Mouse (Mus musculus): ENCODE measurements around the gene Notch1. TPM values are rescaled to one million over a fixed set of nuclear protein-coding genes. Genes with fewer than 3 reads are reported as not detected.

Gene Notch1
- total RNA-seq, 2 experiments from 2014 or later = 23.8 to 23.9 TPM

DNA sequence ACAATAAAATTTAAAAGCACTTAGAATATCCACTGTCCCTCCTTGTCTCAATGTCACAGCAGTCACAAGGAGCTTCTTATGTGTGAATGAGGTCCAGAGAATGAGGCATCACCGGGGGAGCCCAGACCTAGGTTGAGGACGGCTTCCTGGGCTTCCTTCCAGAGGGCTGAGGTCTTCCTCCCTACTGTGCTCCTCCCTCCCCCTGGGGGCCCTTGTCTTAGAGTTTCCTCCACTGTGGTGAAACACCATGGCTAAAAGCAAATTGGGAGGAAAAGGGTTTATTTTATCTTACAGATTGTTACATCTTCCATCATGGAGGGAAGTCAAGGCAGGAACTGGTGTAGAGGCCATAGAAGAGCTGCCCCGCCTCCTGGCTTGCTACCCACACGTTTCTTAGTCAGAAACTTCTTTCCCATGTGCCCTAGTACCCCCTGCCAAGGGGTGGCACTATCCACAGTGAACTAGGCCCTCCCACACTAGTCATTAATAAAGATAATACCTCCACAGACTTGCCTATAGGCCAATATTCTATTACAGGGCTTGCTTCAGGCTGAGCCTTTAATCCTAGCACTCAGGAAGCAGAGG is 12.8 kb upstream of the Notch1 start:
- DNase-seq (ENCODE audit: extremely low spot score in 1 of 2, low spot score in 2 of 2) = no peak
- no peak overlapping the region for H3K4me3 ChIP-seq
- TF ChIP-seq CTCF (IDR thresholded peaks at IDR 0.05) = no peak
- H3K27ac ChIP-seq = no peak overlapping the region
- intact Hi-C loops (cut with DNase I) = no loop called here

DNA sequence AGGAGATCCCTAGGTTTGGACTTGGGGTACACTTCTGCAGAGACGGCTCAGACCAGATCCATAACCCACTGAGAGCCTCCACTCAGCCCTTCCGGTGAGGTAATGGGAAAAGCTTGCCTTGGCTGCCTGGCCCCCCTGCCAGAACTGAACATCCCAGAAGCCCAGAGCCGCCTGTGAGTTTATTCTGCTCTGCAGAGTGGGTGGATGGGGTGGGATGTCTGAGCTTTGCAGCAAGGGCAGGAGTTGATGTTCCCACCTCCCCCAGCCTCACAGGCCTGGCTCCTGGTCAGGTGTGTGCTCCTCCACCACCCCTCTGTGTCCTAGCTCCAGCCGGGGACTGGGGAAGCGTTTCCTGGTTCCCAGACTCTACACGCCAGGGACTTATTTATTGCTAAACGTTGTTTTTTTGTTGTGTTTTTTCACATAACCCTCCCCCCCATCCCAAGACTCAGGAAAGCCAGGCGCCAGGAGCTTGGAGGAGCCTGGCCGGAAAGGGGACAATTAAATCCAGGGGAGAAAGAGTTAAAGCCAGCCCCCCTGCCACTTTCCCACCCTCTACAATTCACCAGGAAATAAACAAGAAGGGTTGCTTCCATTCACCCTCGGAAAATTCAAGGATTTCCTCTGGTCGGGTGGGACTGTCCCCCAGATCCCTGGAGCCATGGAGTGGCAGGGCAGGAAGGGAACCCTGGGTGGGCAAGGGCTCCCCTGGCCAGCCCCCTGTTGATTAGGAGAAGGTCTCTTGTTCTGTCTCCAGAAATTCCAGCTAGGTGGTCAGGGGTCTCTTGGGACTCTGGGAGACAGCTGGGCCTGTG is 10.2 kb upstream of the Notch1 start:
- Histone ChIP-seq H3K4me3 (no peak overlapping the region), H3K27ac (no peak overlapping the region)
- intact Hi-C loops (cut with DNase I) = no loop called here
- no peak for TF ChIP-seq CTCF (IDR thresholded peaks at IDR 0.05)
- no peak for DNase-seq (ENCODE audit: extremely low spot score in 1 of 2, low spot score in 2 of 2)

DNA sequence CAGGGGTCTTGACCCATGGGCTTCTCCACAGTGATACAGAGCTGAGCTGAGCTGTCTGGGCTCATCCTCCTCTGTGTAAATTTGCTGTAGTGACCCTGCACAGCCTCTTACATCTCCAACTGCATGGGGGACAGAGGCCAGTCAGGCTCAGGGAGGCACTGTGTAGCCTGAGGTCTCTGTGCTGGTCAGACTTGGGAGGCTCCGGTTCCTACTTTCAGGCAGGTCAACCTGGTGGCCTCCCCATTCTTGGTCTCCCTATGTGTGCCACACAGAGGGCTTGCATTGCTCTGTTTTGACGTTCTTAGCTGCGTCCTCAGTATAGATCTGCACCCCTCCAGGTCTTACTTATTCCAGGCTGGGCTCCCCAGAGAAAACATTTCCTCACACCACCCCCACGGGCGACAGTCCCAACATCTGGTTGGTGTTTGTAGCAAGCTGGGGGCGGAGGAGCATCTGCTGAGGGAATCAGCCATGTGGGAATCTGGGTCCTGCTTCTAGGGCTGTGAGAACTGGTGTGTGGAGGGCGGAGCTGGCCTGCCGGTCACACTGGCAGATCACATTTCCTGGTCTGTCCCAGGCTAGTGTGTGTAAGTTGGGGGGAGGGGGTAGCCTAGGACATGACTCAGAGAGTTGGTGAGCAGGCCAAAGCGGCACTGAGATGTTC is 9.0 kb upstream of the Notch1 start:
- H3K4me3 ChIP-seq = no peak overlapping the region
- intact Hi-C loops (cut with DNase I) = no loop called here
- TF ChIP-seq CTCF (IDR thresholded peaks at IDR 0.05) = no peak
- H3K27ac ChIP-seq = no peak overlapping the region
- peak in 1 of 2 experiments; percentile 46 for DNase-seq (ENCODE audit: extremely low spot score in 1 of 2, low spot score in 2 of 2)

DNA sequence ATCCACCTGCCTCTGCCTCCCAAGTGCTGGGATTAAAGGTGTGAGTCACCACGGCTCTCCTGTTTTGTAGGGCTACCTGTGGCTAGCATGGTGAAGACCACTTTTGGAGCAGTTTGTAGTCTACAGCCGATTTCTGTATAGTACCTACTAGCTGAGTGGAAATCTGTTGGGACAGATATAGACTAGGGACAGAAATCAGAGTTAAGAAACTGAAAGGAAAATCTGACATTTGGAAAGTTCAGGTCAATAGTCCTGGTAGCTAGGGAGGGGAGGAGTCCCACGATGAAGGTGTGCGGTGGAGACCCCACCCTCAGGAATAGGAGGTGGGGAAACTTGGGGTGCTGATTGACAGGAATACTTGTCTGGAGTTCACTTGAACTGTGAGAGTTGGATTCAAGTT is 5.9 kb upstream of the Notch1 start:
- intact Hi-C loops (cut with DNase I) = no loop called here
- no peak overlapping the region for H3K4me3 ChIP-seq
- H3K27ac ChIP-seq = no peak overlapping the region
- TF ChIP-seq CTCF (IDR thresholded peaks at IDR 0.05) = no peak
- DNase-seq (ENCODE audit: extremely low spot score in 1 of 2, low spot score in 2 of 2) = no peak

DNA sequence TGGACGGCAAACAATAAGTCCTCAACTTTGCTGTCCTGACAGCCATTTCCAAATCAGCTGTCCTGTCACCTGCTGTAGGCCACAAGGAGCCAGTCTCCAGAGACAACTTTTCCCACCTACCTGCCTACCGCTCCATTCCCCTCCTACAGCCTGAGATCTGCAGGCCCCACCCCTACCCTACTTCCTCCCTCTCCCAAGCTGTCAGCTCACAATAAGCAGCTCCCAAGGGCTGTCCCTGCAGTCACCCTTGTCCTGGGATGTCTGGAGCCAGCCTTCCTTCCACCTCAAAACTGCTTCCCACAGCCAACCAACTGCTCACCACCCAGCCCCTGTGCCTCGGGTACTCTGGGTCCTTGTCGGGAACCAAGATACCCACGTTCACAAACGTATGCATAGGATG is 3.3 kb upstream of the Notch1 start:
- intact Hi-C loops (cut with DNase I) = no loop called here
- no peak for TF ChIP-seq CTCF (IDR thresholded peaks at IDR 0.05)

DNA sequence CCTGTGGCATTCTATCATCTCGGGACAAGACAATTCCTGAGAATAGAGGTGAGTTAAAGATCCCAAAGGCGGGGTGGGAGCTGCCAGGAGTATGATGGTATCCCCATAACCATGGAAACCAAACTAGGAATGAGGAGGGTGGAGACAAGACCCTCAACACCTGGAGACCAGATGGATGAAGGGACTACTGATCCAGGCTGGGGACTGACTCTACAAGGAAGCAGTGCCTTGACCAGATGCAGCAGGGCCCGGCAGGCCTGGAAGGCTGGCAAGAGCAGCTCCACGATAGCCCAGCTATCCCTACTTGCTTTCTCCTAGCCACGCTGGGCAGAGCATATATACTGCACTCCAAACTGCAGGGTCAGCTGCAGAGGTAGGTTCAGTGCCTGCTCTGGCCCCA is 524 bp upstream of the Notch1 start:
- no peak for DNase-seq (ENCODE audit: extremely low spot score in 1 of 2, low spot score in 2 of 2)
- Histone ChIP-seq H3K27ac (no peak overlapping the region), H3K4me3 (no peak overlapping the region)
- intact Hi-C loops (cut with DNase I) = no loop called here
- TF ChIP-seq CTCF (IDR thresholded peaks at IDR 0.05) = no peak

More for the DNA sequence above, 3.3 kb upstream of the Notch1 start:
- no peak overlapping the region for H3K4me3 ChIP-seq
- no peak overlapping the region for H3K27ac ChIP-seq
- DNase-seq (ENCODE audit: extremely low spot score in 1 of 2, low spot score in 2 of 2) = no peak

DNA sequence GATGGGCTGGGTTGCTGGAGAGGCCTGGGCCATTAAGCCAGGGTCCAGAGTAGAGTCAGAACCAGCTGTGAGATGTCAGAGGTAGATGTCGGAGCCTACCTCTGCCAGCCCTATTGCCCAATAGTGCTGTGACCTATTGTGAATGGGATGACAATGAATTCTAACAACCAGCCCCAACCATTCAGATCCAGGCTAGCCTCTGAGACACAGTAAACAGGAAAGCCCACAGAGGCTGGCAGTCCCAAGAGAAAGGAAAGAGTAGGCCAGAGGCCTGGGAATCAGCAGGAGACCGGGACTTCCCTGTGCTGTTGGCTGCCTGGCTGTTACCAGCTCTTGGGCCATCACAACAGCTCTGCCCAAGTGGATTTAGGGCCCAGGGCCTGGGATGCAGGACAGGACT is 1.1 kb downstream of the Notch1 start:
- no peak overlapping the region for H3K27ac ChIP-seq
- DNase-seq (ENCODE audit: extremely low spot score in 1 of 2, low spot score in 2 of 2) = no peak
- intact Hi-C loops (cut with DNase I) = no loop called here
- H3K4me3 ChIP-seq = no peak overlapping the region
- no peak for TF ChIP-seq CTCF (IDR thresholded peaks at IDR 0.05)

DNA sequence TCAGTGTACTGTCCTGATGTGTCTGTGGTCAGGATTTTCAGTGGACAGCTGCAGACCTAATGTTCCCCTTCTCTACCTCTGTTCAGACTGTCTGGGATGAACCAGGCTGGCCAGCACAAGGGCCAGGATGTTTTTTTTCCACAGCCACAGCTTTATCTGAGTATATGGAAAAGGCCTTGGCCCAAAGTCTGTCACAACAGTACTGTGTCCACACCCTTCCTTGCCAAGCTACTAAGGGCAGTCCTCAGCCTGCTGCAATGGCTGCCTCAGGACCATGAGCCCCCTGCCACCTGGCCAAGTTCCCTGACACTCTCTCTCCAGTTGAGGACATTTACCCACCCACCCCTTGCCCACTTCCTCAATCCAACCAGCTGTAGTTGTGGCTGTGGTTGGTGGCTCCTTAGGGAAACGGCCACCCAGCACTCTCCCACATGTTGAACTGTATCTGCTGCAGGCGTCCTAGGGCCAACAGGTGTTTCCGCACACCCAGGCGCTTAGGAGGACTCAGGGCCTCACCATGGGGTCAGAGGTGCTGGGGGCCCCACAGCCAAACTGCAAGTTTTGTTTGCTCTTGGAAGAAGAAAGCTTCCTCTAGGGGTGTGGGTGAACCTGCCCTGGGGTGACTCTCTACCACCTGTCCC is 3.2 kb downstream of the Notch1 start:
- intact Hi-C loops (cut with DNase I) = no loop called here
- Histone ChIP-seq H3K27ac (no peak overlapping the region), H3K4me3 (no peak overlapping the region)
- no peak for DNase-seq (ENCODE audit: extremely low spot score in 1 of 2, low spot score in 2 of 2)
- TF ChIP-seq CTCF (IDR thresholded peaks at IDR 0.05) = no peak

DNA sequence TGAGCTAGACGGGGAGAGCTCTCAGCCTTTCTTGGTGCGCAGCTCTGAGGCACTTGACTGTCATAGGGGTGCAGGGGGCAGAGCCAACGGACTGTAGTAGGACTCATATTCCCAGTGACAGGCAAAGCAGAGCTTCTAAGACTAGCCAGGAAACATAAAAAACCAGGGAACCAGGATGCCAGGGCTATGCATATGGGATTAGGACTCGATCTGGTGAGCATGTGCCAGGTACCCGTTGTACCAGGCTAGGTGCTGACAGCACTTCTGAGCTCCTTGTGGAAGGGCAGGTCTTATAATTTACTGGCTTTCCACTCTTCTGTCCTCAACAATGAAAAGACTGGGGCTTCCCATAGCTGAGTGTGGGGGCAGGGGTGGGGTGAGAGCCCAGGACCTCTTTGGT is 7.8 kb downstream of the Notch1 start:
- DNase-seq (ENCODE audit: extremely low spot score in 1 of 2, low spot score in 2 of 2) = no peak
- intact Hi-C loops (cut with DNase I) = no loop called here
- Histone ChIP-seq H3K27ac (no peak overlapping the region), H3K4me3 (no peak overlapping the region)
- no peak for TF ChIP-seq CTCF (IDR thresholded peaks at IDR 0.05)

DNA sequence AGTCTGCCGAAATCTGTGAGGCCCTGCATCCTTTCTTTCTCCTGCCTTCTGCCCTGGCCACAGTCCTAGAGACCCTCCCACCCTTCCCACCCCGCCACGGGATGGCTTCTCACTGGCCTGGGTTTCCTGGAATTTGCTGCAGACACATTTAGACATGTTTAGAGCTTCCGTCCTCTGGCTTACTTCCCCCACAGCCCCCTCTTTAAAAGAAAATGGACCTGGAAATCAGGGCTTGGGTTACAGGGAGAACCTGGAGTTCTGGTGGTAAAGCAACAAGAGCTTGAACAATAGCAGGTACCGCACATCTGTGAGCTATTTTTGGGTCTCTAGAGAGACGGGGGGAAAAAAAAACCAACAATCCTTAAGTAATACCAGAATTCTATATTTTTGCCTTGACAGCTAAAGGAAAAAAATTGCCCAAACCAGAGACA is 8.5 kb downstream of the Notch1 start:
- no peak overlapping the region for H3K4me3 ChIP-seq
- H3K27ac ChIP-seq = no peak overlapping the region
- no peak for TF ChIP-seq CTCF (IDR thresholded peaks at IDR 0.05)
- intact Hi-C loops (cut with DNase I) = no loop called here
- no peak for DNase-seq (ENCODE audit: extremely low spot score in 1 of 2, low spot score in 2 of 2)

DNA sequence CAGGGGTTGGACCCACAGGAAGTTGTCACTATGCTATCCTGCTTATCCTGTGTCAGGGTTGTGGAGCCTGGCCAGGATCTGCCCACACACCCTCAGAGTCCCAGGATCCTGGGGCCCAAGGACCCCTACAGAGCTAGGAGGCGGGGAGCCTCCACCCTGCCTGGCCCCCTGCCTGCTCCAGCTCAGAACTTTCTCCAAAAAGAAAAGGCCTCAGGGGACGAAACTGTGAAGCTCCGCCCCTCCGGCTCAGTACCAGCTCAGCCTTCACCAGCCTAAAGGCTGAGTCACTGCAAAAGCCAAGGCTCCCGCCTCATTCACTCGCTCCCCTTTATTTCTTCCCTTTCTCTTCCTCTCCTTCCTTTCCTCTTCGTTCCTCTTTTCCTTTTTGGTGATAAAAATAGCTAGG is 9.0 kb downstream of the Notch1 start:
- no peak; the same call in 1 of the 2 replicates for TF ChIP-seq CTCF (IDR thresholded peaks at IDR 0.05)
- DNase-seq (ENCODE audit: extremely low spot score in 1 of 2, low spot score in 2 of 2) = peak; percentile 34 to 38
- Histone ChIP-seq H3K27ac (no peak overlapping the region; the same call in 1 of the 2 replicates), H3K4me3 (no peak overlapping the region)
- intact Hi-C loops (cut with DNase I) = no loop called here

DNA sequence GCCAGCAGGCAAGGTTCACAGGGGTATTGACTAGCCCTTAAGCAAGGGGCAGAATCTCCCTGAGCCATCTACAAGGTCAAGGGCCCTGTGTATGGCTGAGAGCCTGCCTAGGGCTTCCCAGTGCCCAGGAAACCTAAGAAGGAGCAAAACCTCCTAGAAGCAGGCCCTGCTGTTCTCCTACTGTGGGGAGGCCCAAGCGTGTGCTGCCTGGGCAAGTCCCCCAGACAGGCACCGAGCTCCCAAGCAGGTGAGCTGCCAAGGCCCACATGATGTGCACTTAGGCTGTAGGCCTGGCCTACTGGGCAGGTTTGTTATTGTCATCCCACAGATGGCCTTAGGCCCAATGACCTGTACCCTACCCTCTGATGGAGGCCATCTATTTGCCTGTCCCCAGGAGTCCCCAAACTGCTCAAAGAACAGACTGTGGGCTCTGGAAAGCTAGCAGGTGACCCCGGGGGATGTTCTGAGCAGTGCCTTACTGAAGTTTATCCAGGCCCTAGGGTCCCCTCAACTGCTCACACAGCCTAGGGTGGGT is 9.7 kb downstream of the Notch1 start:
- Histone ChIP-seq H3K4me3 (no peak overlapping the region), H3K27ac (no peak overlapping the region)
- no peak for DNase-seq (ENCODE audit: extremely low spot score in 1 of 2, low spot score in 2 of 2)
- intact Hi-C loops (cut with DNase I) = no loop called here
- no peak for TF ChIP-seq CTCF (IDR thresholded peaks at IDR 0.05)
